Mouse (Mus musculus) midbrain, embryonic 10.5 days (tissue): ENCODE data around the gene Irf5. TPM values are rescaled to one million over a fixed set of nuclear protein-coding genes. Genes with fewer than 3 reads are reported as not detected.

Source experiments
- DNase-seq: peaks from one replicate; pipeline ENCODE4 v3.0.0-alpha.2; 2017; ENCODE audit warnings: low spot score
- H3K27ac ChIP-seq: fragments of 300-500 bp; sonication (generic); replicated peaks from 2 replicates; pipeline ENCODE4 v1.5.1; 2016; ENCODE audit warnings: mild to moderate bottlenecking
- H3K27me3 ChIP-seq: fragments of 300-500 bp; sonication (generic); 2 replicates; pipeline ENCODE4 v1.6.1; 2016; ENCODE audit warnings: low read depth, mild to moderate bottlenecking; ENCODE audit not compliant: poor library complexity, severe bottlenecking
- H3K36me3 ChIP-seq: fragments of 300-500 bp; sonication (generic); 2 replicates; pipeline ENCODE4 v1.6.1; 2016; ENCODE audit warnings: mild to moderate bottlenecking, moderate library complexity
- H3K4me1 ChIP-seq: fragments of 300-500 bp; sonication (generic); 2 replicates; pipeline ENCODE4 v1.6.1; 2016
- H3K4me3 ChIP-seq: fragments of 300-500 bp; sonication (generic); 2 replicates; pipeline ENCODE4 v1.5.1; 2016; ENCODE audit warnings: mild to moderate bottlenecking, moderate library complexity
- H3K9me3 ChIP-seq: fragments of 300-500 bp; sonication (generic); replicated peaks from 2 replicates; pipeline ENCODE4 v1.6.1; 2016; ENCODE audit warnings: mild to moderate bottlenecking
- WGBS: fragments of 180-500 bp; shearing (Covaris S2); methylation state at CpG from one replicate; pipeline ENCODE4 v1.1.7; 2016; 5-methylcytosine and 5-hydroxymethylcytosine counted together
- polyA plus RNA-seq: library from polyadenylated mRNA; unstranded; fragments of >200 nt; fragmentation: Nextera tagmentation; extraction: Ambion mirVana; gene quantifications from 2 replicates; pipeline ENCODE4 v1.2.1, GENCODE M21; 2016

The Irf5 gene
- polyA plus RNA-seq, 1 experiment from 2014 or later: 2.2 TPM

DNA sequence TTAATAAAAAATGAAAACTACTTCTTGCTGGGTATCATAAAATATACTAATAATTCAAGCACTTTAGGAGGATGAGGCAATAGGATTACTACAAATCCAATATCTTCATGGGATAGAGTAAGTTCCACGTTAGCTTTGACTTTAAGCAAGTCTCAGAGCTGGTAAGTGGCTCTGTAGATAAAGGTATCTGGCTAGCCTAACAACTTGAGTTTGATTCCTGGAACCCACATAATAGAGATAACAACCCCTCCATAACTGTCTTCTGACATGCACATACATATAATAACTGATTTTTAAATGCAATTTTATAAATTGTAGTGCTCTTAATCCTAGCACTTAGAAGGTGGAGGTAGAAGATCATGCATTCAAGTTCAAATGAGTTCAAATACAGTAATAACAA lies 54.3 kb downstream of the Irf5 start:
- H3K4me3 ChIP-seq: no peak overlapping the region
- no peak overlapping the region for H3K27ac ChIP-seq
- WGBS: 90% methylated on average over 1 of the region's 1 CpGs
- DNase-seq: no peak
- peaks cover 3% of the 10 kb centered on the region; the same call in 1 of the 2 replicates for H3K9me3 ChIP-seq
- no peaks in the 10 kb centered on the region for H3K4me1 ChIP-seq
- peaks cover 97% of the 10 kb centered on the region for H3K36me3 ChIP-seq
- no peaks in the 10 kb centered on the region for H3K27me3 ChIP-seq

DNA sequence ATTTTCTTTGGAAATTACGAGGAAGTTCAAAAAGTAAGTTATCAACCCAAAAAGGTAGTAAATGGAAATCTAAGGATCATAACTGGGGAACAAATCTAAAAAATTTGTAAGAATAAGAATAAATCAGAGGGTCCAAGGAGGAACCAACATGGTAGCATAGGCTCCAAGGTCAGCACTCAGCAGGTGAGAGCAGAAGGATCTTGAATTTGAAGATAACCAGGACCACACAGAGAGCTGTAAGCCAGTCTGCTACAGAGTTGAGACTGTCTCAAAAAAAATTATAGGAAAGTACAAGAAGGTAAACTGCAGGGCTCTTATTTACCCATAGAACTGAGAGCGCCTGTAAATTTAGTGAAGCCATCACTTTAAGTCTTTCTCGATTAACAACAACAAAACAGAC lies 54.8 kb downstream of the Irf5 start:
- H3K27me3 ChIP-seq: no peaks in the 10 kb centered on the region
- peaks cover 3% of the 10 kb centered on the region; the same call in 1 of the 2 replicates for H3K9me3 ChIP-seq
- no peak overlapping the region for H3K27ac ChIP-seq
- WGBS: 96% methylated on average over 3 of the region's 3 CpGs
- no peak for DNase-seq
- H3K4me3 ChIP-seq: no peak overlapping the region
- peaks cover 97% of the 10 kb centered on the region for H3K36me3 ChIP-seq
- H3K4me1 ChIP-seq: no peaks in the 10 kb centered on the region

Other genes starting within 250 kb of the Irf5 start
- 0.22 and 0.23 TPM in 2 replicates for gene Fam71f2, start 247.0 kb upstream of the Irf5 start, polyA plus RNA-seq
- not detected in 2 replicates for gene Fam71f1, start 207.5 kb upstream of the Irf5 start, polyA plus RNA-seq
- gene Calu, start 178.6 kb upstream of the Irf5 start, polyA plus RNA-seq: 246 and 248 TPM in 2 replicates
- 0.14 and 0.20 TPM in 2 replicates for gene Opn1sw, start 138.2 kb upstream of the Irf5 start, polyA plus RNA-seq
- 20.9 and 21.7 TPM in 2 replicates for gene Ccdc136, start 130.3 kb upstream of the Irf5 start, polyA plus RNA-seq
- gene Flnc, start 93.4 kb upstream of the Irf5 start, polyA plus RNA-seq: 2.8 and 4.1 TPM in 2 replicates
- gene Atp6v1f, start 58.9 kb upstream of the Irf5 start, polyA plus RNA-seq: 202 and 219 TPM in 2 replicates
- gene Atp6v1fnb, start 55.2 kb upstream of the Irf5 start, polyA plus RNA-seq: not detected in 2 replicates
- gene Kcp, start 18.7 kb upstream of the Irf5 start, polyA plus RNA-seq: 11.4 and 13.7 TPM in 2 replicates
- 122 and 129 TPM in 2 replicates for gene Tnpo3, start 83.3 kb downstream of the Irf5 start, polyA plus RNA-seq
- gene Tspan33, start 167.6 kb downstream of the Irf5 start, polyA plus RNA-seq: 10.9 and 12.2 TPM in 2 replicates
- 49.6 and 51.7 TPM in 2 replicates for gene Smo, start 208.9 kb downstream of the Irf5 start, polyA plus RNA-seq
- 12.5 and 13.7 TPM in 2 replicates for gene Ahcyl2, start 241.4 kb downstream of the Irf5 start, polyA plus RNA-seq